Mouse (Mus musculus) liver, adult 2 months (tissue): ENCODE measurements around the gene Sbno1.
"Not testable (repeated sequence)": the region's sequence is repeated elsewhere in the genome, so short reads cannot be mapped to it uniquely, and the experiment has no call there.

Experiments
- CTCF ChIP-seq: fragments of 200-500 bp; IDR thresholded peaks from 2 replicates; pipeline ENCODE4 v1.5.1; 2011; ENCODE audit warnings: low read depth, low read length, control low read depth
- POLR2A ChIP-seq: fragments of 200-500 bp; IDR thresholded peaks from 2 replicates; pipeline ENCODE4 v1.6.1; 2011; ENCODE audit warnings: low read length, control low read depth; ENCODE audit not compliant: insufficient read depth; ENCODE audit errors: extremely low read depth

GRCm38 (mm10) chr5:124460922-124461321 lies 35.1 kb upstream of the Sbno1 start:
- not testable (repeated sequence) for TF ChIP-seq CTCF, POLR2A
